Mouse (Mus musculus): Measurements from ENCODE around the gene Calhm2. TPM values are rescaled to one million over a fixed set of nuclear protein-coding genes. Genes with fewer than 3 reads are reported as not detected.

Calhm2 gene
- polyA plus RNA-seq, 1 experiment from 2014 or later = 0.69 TPM

DNA sequence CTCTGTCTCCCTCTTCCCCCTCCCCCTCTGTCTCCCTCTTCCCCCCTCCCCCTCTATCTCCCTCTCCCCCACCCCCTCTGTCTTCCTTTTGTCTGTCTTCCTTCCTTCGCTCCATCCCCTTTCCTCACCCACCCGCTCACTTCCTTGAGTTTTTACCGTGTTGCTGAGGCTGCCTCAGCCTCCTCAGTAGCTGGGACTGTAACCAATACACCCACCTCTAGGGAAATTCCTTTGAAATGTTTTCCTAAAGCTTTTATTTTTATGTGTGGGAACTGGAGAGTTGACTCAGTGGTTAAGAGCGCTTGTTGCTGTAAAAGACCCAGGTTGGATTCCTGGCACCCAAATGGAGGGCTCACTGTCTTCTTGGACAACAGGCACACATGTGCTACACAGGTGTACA, 23.6 kb upstream of the Calhm2 start:
- no peaks in the 10 kb centered on the region for H3K4me1 ChIP-seq (ENCODE audit: control insufficient read depth, insufficient read depth, low read length)
- no peak overlapping the region for H3K4me3 ChIP-seq (ENCODE audit: low read depth, low read length)
- H3K27ac ChIP-seq (ENCODE audit: low read depth, low read length) = no peak overlapping the region
- no peaks in the 10 kb centered on the region for H3K27me3 ChIP-seq (ENCODE audit: control insufficient read depth, insufficient read depth, low read length)
- no peak overlapping the region for H3K4me2 ChIP-seq (ENCODE audit: low read depth)
- WGBS = 65% methylated on average over 4 of the region's 4 CpGs
- H3K36me3 ChIP-seq (ENCODE audit: control insufficient read depth, insufficient read depth, low read length) = no peaks in the 10 kb centered on the region
- H3K9ac ChIP-seq (ENCODE audit: low read length) = no peak overlapping the region
- no peak for DNase-seq (ENCODE audit: low spot score)
- H3K9me3 ChIP-seq (ENCODE audit: control insufficient read depth, low read length) = no peaks in the 10 kb centered on the region
- no peak for ATAC-seq (ENCODE audit: insufficient read depth, low FRiP score, low TSS enrichment)

DNA sequence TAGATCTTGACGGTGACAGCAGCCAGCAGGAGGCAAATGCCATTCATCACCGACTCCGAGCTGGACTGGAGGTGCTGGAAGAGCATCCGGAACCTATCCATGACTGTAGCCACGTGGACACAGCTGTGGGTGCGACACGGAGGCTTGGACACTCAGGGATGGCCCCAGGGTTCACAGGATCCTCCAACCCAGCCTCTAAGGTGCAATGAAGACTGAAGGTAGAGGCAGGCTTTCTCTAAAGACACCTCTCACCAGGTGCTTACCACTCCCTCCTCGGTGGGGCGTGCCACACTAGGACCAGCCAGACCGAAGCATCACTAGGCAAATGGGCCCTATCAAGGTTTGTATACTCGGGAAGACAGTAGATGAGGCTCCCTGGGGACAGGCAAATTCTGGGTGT, 19.6 kb upstream of the Calhm2 start, which contains the start of gene Calhm3:
Gene Calhm3 (minus strand): TSS at position 101 of the 400 bp plus-strand sequence.
- Histone ChIP-seq H3K4me1 (ENCODE audit: control insufficient read depth, insufficient read depth, low read length) (no peaks in the 10 kb centered on the region), H3K4me2 (ENCODE audit: low read depth) (no peak within 1 kb of the TSS), H3K36me3 (ENCODE audit: control insufficient read depth, insufficient read depth, low read length) (no peaks in the 10 kb centered on the region), H3K27me3 (ENCODE audit: control insufficient read depth, insufficient read depth, low read length) (no peaks in the 10 kb centered on the region), H3K4me3 (ENCODE audit: low read depth, low read length) (no peak within 1 kb of the TSS), H3K9me3 (ENCODE audit: control insufficient read depth, low read length) (no peaks in the 10 kb centered on the region), H3K9ac (ENCODE audit: low read length) (no peak within 1 kb of the TSS), H3K27ac (ENCODE audit: low read depth, low read length) (no peak within 1 kb of the TSS)
- ATAC-seq (ENCODE audit: insufficient read depth, low FRiP score, low TSS enrichment) (no peak), DNase-seq (ENCODE audit: low spot score) (no peak)
- WGBS = 80% methylated on average over 11 of the region's 11 CpGs

DNA sequence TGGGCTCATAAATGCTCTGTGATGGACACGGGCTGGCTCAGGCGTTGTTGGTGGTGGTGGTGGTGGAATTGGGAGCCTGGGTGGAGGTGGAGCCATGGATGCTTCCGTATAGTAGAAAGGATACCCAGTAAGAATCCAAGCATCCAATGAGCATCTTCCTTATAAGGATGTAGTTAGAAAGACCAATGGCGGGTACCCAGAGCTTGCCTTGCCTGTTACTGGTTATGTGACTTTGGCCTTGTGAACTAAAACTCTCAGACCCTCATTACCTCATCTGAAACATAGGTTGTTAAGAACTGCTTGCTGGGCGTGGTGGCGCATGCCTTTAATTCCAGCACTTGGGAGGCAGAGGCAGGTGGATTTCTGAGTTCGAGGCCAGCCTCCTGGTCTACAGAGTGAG, 15.7 kb upstream of the Calhm2 start:
- WGBS = 84% methylated on average over 7 of the region's 7 CpGs
- Histone ChIP-seq H3K27me3 (ENCODE audit: control insufficient read depth, insufficient read depth, low read length) (peaks cover 8% of the 10 kb centered on the region; the same call in 1 of the 2 replicates), H3K36me3 (ENCODE audit: control insufficient read depth, insufficient read depth, low read length) (no peaks in the 10 kb centered on the region), H3K4me2 (ENCODE audit: low read depth) (no peak overlapping the region), H3K27ac (ENCODE audit: low read depth, low read length) (no peak overlapping the region), H3K9ac (ENCODE audit: low read length) (no peak overlapping the region), H3K4me1 (ENCODE audit: control insufficient read depth, insufficient read depth, low read length) (no peaks in the 10 kb centered on the region), H3K4me3 (ENCODE audit: low read depth, low read length) (no peak overlapping the region), H3K9me3 (ENCODE audit: control insufficient read depth, low read length) (no peaks in the 10 kb centered on the region)
- DNase-seq (ENCODE audit: low spot score) (no peak), ATAC-seq (ENCODE audit: insufficient read depth, low FRiP score, low TSS enrichment) (no peak)

DNA sequence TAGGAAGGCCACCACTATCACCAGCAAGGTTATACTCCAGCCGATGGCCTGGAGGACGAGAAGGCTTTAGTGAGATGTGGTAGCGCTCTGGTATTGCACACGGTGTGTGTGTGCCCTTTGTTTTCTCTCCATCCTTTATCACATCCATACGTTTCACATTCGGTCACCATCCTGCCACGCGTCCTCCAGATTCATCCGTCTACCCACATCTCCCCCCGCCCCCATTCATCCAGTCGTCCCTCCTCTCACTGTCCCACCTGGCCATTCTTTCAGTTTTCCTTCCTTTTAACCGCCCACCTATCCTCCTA, 13.9 kb upstream of the Calhm2 start:
- Histone ChIP-seq H3K9ac (ENCODE audit: low read length) (peak overlapping the region; percentile 23; the same call in 1 of the 2 replicates), H3K27me3 (ENCODE audit: control insufficient read depth, insufficient read depth, low read length) (peaks cover 8% of the 10 kb centered on the region; the same call in 1 of the 2 replicates), H3K27ac (ENCODE audit: low read depth, low read length) (no peak overlapping the region), H3K9me3 (ENCODE audit: control insufficient read depth, low read length) (no peaks in the 10 kb centered on the region), H3K4me3 (ENCODE audit: low read depth, low read length) (peak overlapping the region; percentile 29; the same call in 1 of the 2 replicates), H3K4me1 (ENCODE audit: control insufficient read depth, insufficient read depth, low read length) (no peaks in the 10 kb centered on the region), H3K4me2 (ENCODE audit: low read depth) (peak overlapping the region; percentile 43), H3K36me3 (ENCODE audit: control insufficient read depth, insufficient read depth, low read length) (no peaks in the 10 kb centered on the region)
- 70% methylated on average over 12 of the region's 12 CpGs for WGBS
- DNase-seq (ENCODE audit: low spot score) = no peak
- no peak for ATAC-seq (ENCODE audit: insufficient read depth, low FRiP score, low TSS enrichment)

DNA sequence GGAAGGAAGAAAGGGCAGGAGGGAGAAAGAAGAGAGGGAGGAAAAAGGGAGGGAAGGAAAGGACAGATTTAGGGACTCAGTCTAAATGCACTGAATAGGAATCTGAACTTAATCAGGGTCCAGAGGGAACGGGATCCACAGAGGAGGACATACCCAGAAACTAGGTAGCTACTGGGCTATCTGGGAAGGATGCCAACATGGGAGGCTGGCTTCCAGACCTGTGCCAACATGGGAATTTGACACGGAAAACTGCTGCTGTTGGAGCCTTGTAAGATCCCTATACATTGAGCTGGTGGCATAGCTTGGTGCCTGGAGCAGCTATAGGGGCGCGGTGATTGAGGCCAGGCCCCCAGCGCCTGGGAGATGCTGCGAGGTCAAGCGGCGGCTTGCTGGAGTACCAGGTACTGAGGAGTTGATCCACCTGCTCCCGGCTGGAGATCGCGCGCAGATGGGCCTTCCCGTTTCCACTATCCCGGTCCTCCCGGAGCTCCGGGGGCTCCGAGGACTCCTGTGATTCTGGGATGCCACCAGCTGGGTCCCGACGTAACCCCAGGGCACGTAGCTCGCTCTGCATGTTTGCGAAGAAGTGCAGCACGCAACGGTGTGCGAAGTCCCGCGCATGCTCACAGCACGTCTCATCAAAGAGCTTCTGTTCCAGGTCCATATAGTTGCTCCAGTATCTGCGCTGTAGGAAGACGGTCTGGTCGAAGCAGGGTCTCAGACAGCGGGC, 13.4 kb upstream of the Calhm2 start:
- DNase-seq (ENCODE audit: low spot score) (peak; percentile 26), ATAC-seq (ENCODE audit: insufficient read depth, low FRiP score, low TSS enrichment) (no peak)
- no peaks in the 10 kb centered on the region for H3K4me1 ChIP-seq (ENCODE audit: control insufficient read depth, insufficient read depth, low read length)
- 25% methylated on average over 32 of the region's 32 CpGs for WGBS
- no peaks in the 10 kb centered on the region for H3K9me3 ChIP-seq (ENCODE audit: control insufficient read depth, low read length)
- H3K4me3 ChIP-seq (ENCODE audit: low read depth, low read length) = peak overlapping the region; percentile 29
- H3K4me2 ChIP-seq (ENCODE audit: low read depth) = peak overlapping the region; percentile 43
- no peak overlapping the region for H3K27ac ChIP-seq (ENCODE audit: low read depth, low read length)
- no peaks in the 10 kb centered on the region for H3K36me3 ChIP-seq (ENCODE audit: control insufficient read depth, insufficient read depth, low read length)
- peak overlapping the region; percentile 23 for H3K9ac ChIP-seq (ENCODE audit: low read length)
- peaks cover 8% of the 10 kb centered on the region; the same call in 1 of the 2 replicates for H3K27me3 ChIP-seq (ENCODE audit: control insufficient read depth, insufficient read depth, low read length)

DNA sequence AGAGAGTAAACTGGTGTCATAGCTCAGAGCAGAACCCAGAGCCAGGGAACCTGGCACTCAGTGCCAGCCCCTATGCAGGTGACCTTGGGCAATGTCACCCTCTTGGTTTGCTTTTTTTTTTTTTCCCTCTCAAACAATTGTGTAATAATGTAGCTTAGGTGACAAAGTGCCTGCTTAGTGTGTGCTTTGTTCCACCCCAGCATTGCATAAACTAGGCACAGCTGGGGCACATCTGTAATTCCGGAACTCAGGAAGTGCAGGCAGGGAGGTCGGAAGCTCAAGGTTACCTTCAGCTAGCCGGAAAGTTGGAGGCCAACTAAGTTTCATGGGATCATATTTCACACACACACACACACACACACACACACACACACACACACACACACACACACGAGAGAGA, 11.8 kb upstream of the Calhm2 start:
- 55% methylated on average over 4 of the region's 4 CpGs for WGBS
- Histone ChIP-seq H3K27me3 (ENCODE audit: control insufficient read depth, insufficient read depth, low read length) (peaks cover 8% of the 10 kb centered on the region; the same call in 1 of the 2 replicates), H3K4me3 (ENCODE audit: low read depth, low read length) (no peak overlapping the region), H3K4me2 (ENCODE audit: low read depth) (no peak overlapping the region), H3K27ac (ENCODE audit: low read depth, low read length) (no peak overlapping the region), H3K36me3 (ENCODE audit: control insufficient read depth, insufficient read depth, low read length) (no peaks in the 10 kb centered on the region), H3K9ac (ENCODE audit: low read length) (no peak overlapping the region), H3K9me3 (ENCODE audit: control insufficient read depth, low read length) (no peaks in the 10 kb centered on the region), H3K4me1 (ENCODE audit: control insufficient read depth, insufficient read depth, low read length) (no peaks in the 10 kb centered on the region)
- ATAC-seq (ENCODE audit: insufficient read depth, low FRiP score, low TSS enrichment) (no peak), DNase-seq (ENCODE audit: low spot score) (no peak)

DNA sequence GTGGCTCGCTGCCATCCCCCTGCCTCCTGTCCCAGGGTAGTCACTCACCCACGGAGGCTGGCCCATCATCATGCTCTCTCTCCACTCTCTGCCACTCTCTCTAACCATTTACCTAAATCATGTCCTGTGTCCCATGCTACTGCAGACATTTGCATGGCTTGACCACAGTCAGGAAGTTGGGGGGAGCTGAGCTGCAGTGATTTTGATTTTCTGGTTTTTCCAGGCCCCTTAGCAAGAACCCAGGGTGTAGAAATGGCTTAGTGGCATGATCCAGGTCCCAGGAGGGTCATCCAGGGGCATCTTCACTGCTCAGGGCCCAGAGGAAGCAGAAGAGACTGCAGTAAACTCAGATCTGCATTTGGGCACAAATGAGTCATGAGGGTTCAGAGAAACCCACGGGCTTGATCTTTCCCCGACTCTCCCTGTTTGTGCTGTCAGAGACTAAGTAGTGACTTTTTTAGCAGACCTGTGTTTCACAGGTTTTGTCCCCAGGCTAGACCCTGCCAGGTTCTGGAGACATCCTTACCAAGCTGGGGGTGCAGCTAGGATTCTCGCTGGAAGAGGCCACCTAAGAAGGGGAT, 10.3 kb upstream of the Calhm2 start:
- H3K4me2 ChIP-seq (ENCODE audit: low read depth) = no peak overlapping the region
- DNase-seq (ENCODE audit: low spot score) (no peak), ATAC-seq (ENCODE audit: insufficient read depth, low FRiP score, low TSS enrichment) (no peak)
- WGBS = 79% methylated on average over 5 of the region's 5 CpGs
- H3K4me3 ChIP-seq (ENCODE audit: low read depth, low read length) = no peak overlapping the region
- peaks cover 8% of the 10 kb centered on the region; the same call in 1 of the 2 replicates for H3K27me3 ChIP-seq (ENCODE audit: control insufficient read depth, insufficient read depth, low read length)
- H3K36me3 ChIP-seq (ENCODE audit: control insufficient read depth, insufficient read depth, low read length) = no peaks in the 10 kb centered on the region
- no peaks in the 10 kb centered on the region for H3K4me1 ChIP-seq (ENCODE audit: control insufficient read depth, insufficient read depth, low read length)
- no peaks in the 10 kb centered on the region for H3K9me3 ChIP-seq (ENCODE audit: control insufficient read depth, low read length)
- H3K27ac ChIP-seq (ENCODE audit: low read depth, low read length) = no peak overlapping the region
- no peak overlapping the region for H3K9ac ChIP-seq (ENCODE audit: low read length)

DNA sequence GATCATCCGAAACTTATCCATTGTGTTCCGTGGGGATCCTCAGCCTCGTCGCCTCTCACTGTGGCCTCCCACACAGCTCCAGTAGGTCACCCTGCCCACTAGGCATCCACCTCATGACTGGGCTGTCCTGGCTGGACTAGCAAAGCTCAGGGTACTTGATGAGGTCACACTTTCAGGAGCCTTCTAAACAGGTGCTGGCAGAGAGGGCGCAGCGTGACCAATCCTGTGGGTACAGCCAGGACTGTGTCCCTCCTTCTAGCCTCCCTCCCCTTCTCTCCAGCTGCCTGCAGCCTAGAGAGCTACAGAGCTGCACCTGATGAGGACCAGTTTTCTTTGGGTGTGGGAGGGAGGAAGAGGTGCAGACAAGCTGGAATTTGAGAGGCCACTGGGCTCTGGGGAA, 6.1 kb upstream of the Calhm2 start, which contains the start of gene Calhm1:
Gene Calhm1 (minus strand): TSS at position 101 of the 400 bp plus-strand sequence.
- Histone ChIP-seq H3K4me2 (ENCODE audit: low read depth) (no peak within 1 kb of the TSS), H3K4me1 (ENCODE audit: control insufficient read depth, insufficient read depth, low read length) (no peaks in the 10 kb centered on the region), H3K9me3 (ENCODE audit: control insufficient read depth, low read length) (no peaks in the 10 kb centered on the region), H3K27me3 (ENCODE audit: control insufficient read depth, insufficient read depth, low read length) (no peaks in the 10 kb centered on the region), H3K36me3 (ENCODE audit: control insufficient read depth, insufficient read depth, low read length) (no peaks in the 10 kb centered on the region), H3K27ac (ENCODE audit: low read depth, low read length) (no peak within 1 kb of the TSS), H3K9ac (ENCODE audit: low read length) (no peak within 1 kb of the TSS), H3K4me3 (ENCODE audit: low read depth, low read length) (no peak within 1 kb of the TSS)
- DNase-seq (ENCODE audit: low spot score) (no peak), ATAC-seq (ENCODE audit: insufficient read depth, low FRiP score, low TSS enrichment) (no peak)
- 92% methylated on average over 6 of the region's 6 CpGs for WGBS

DNA sequence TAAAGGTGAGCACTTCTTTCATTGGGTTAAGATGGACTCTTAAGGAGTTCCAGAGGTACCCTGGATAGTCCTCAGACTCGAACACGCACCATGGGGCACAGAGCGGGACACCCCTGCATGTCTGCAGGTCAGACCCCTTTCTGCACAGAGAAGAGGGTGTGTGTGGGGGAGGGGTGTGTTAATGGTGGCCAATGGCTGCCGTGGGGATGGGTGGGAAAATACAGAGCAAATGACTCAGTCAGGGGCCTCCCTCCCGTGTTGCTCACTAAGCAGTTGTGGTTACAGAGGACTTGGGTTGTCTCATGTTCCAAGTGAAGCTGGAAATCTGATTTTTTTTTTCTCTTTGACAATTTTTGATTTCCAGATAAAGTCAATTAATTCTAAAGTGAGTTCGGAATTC, 4.3 kb upstream of the Calhm2 start:
- WGBS = 81% methylated on average over 6 of the region's 6 CpGs
- H3K4me1 ChIP-seq (ENCODE audit: control insufficient read depth, insufficient read depth, low read length) = peaks cover 4% of the 10 kb centered on the region; the same call in 1 of the 2 replicates
- no peak for ATAC-seq (ENCODE audit: insufficient read depth, low FRiP score, low TSS enrichment)

More for the DNA sequence above, 4.3 kb upstream of the Calhm2 start:
- no peak for DNase-seq (ENCODE audit: low spot score)
- Histone ChIP-seq H3K9ac (ENCODE audit: low read length) (no peak overlapping the region), H3K27me3 (ENCODE audit: control insufficient read depth, insufficient read depth, low read length) (no peaks in the 10 kb centered on the region), H3K4me2 (ENCODE audit: low read depth) (no peak overlapping the region), H3K27ac (ENCODE audit: low read depth, low read length) (no peak overlapping the region), H3K36me3 (ENCODE audit: control insufficient read depth, insufficient read depth, low read length) (no peaks in the 10 kb centered on the region), H3K4me3 (ENCODE audit: low read depth, low read length) (no peak overlapping the region), H3K9me3 (ENCODE audit: control insufficient read depth, low read length) (no peaks in the 10 kb centered on the region)
